In genomic region chr10:117766111-117766895, GRCm38 (mm10) we compare ENCODE assay signal across 14 mouse cellular contexts.
"Had no signal": no experiment of that assay in that cellular context is flagged by ENCODE, and none has a peak within 500 bp of the region (broad histone marks: within the 10 kb centered on the region; RNA-seq: fewer than 3 reads in every experiment).

No protein-coding gene starts in this region.

- DNase-seq: cerebellum, adult 9-11 months; cerebellum, postnatal 10 days; cerebellum, postnatal 14 days; cerebellum, postnatal 25 days; cerebellum, postnatal 36 days; embryo, embryonic 11 days; forebrain, postnatal 0 days; gastrocnemius, adult 2 months; gastrocnemius, postnatal 10 days; gastrocnemius, postnatal 14 days; gastrocnemius, postnatal 25 days; gastrocnemius, postnatal 36 days; heart, adult 18-20 months; heart, adult 2 months had no signal
